Mouse (Mus musculus) stomach, embryonic 14.5 days (tissue): Measurements from ENCODE around the gene Meis1. TPM values are rescaled to one million over a fixed set of nuclear protein-coding genes. Genes with fewer than 3 reads are reported as not detected.

Source experiments
- ATAC-seq: fragments of 200-750 bp; cut with Nextera tagmentation; 2 replicates; pipeline ENCODE4 v1.8.0; 2017; ENCODE audit warnings: low read depth, moderate TSS enrichment; ENCODE audit not compliant: insufficient number of reproducible peaks, insufficient read depth, low FRiP score
- H3K27ac ChIP-seq: fragments of 300-500 bp; sonication (generic); 2 replicates; pipeline ENCODE4 v1.5.1; 2014; ENCODE audit warnings: mild to moderate bottlenecking, low read length, moderate library complexity, mixed read lengths
- H3K27me3 ChIP-seq: fragments of 300-500 bp; sonication (generic); 2 replicates; pipeline ENCODE4 v1.6.1; 2014; ENCODE audit warnings: low read length, control low read depth, mixed read lengths; ENCODE audit not compliant: control insufficient read depth, insufficient read depth
- H3K36me3 ChIP-seq: fragments of 300-500 bp; sonication (generic); 2 replicates; pipeline ENCODE4 v1.6.1; 2014; ENCODE audit warnings: mild to moderate bottlenecking, control low read depth, low read length, moderate library complexity, mixed read lengths; ENCODE audit not compliant: control insufficient read depth, insufficient read depth
- H3K4me1 ChIP-seq: fragments of 300-500 bp; sonication (generic); 2 replicates; pipeline ENCODE4 v1.6.1; 2014; ENCODE audit warnings: low read length, control low read depth, mixed read lengths; ENCODE audit not compliant: control insufficient read depth, insufficient read depth
- H3K4me2 ChIP-seq: fragments of 300-500 bp; sonication (generic); replicated peaks from 2 replicates; pipeline ENCODE4 v1.6.1; 2014; ENCODE audit warnings: low read depth, low read length, control low read depth
- H3K4me3 ChIP-seq: fragments of 300-500 bp; sonication (generic); 2 replicates; pipeline ENCODE4 v1.5.1; 2014; ENCODE audit warnings: low read depth, low read length, control low read depth
- H3K9ac ChIP-seq: fragments of 300-500 bp; sonication (generic); replicated peaks from 2 replicates; pipeline ENCODE4 v1.6.1; 2014; ENCODE audit warnings: low read depth, mild to moderate bottlenecking, control low read depth, low read length, moderate library complexity, mixed read lengths
- H3K9me3 ChIP-seq: fragments of 300-500 bp; sonication (generic); 2 replicates; pipeline ENCODE4 v1.6.1; 2016; ENCODE audit warnings: low read depth, low read length, control low read depth; ENCODE audit not compliant: control insufficient read depth
- WGBS: fragments of 180-500 bp; shearing (Covaris S2); extraction: QIAGEN DNeasy Blood & Tissue Kit; methylation state at CpG from one replicate; pipeline ENCODE4 v1.1.7; 2014; 5-methylcytosine and 5-hydroxymethylcytosine counted together
- polyA plus RNA-seq: library from polyadenylated mRNA; unstranded; fragments of >200 nt; fragmentation: Nextera tagmentation; extraction: Ambion mirVana; gene quantifications from 2 replicates; pipeline ENCODE4 v1.2.1, GENCODE M21; 2014

The Meis1 gene
- polyA plus RNA-seq, 1 experiment from 2014 or later = 155 TPM

- Histone ChIP-seq H3K4me1 (peaks cover 6% of the 10 kb centered on the region; the same call in 1 of the 2 replicates), H3K4me2 (no peak overlapping the region), H3K9ac (no peak overlapping the region), H3K9me3 (no peaks in the 10 kb centered on the region), H3K36me3 (peaks cover 70% of the 10 kb centered on the region), H3K27ac (no peak overlapping the region), H3K4me3 (no peak overlapping the region), H3K27me3 (no peaks in the 10 kb centered on the region)
- 69% methylated on average over 4 of the region's 4 CpGs for WGBS
- no peak for ATAC-seq
Observed at GRCm38 (mm10) chr11:18988637-18989263, 30.0 kb downstream of the Meis1 start.

GRCm38 (mm10) chr11:18983813-18984212, 35.0 kb downstream of the Meis1 start:
- peaks cover 18% of the 10 kb centered on the region for H3K4me1 ChIP-seq
- H3K4me2 ChIP-seq = no peak overlapping the region
- no peak for ATAC-seq
- no peak overlapping the region for H3K9ac ChIP-seq
- peaks cover 58% of the 10 kb centered on the region for H3K36me3 ChIP-seq
- WGBS = 79% methylated on average over 2 of the region's 2 CpGs
- no peak overlapping the region for H3K4me3 ChIP-seq
- H3K27me3 ChIP-seq = no peaks in the 10 kb centered on the region
- no peaks in the 10 kb centered on the region for H3K9me3 ChIP-seq
- no peak overlapping the region; the same call in 1 of the 2 replicates for H3K27ac ChIP-seq

DNA sequence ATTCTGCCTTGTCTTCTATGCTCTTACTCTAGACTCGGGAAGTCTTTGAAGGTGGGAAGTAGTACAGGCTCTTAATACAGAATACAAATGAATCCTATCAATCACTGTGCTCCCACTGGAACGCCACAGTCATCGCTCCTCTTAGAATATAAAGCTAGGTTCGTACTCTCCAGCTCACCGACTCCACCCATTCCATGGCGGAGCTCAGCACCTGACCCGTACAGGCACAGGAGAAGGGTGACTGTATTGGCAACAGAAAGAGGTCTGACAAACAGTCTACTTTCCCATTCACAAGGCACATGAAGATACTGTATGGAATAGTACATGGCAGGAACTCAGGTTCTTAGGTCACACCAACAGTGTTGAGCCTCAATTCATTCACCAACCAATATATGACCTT, 35.5 kb downstream of the Meis1 start:
- Histone ChIP-seq H3K27ac (no peak overlapping the region; the same call in 1 of the 2 replicates), H3K4me3 (no peak overlapping the region), H3K4me2 (no peak overlapping the region), H3K36me3 (peaks cover 54% of the 10 kb centered on the region), H3K9me3 (no peaks in the 10 kb centered on the region), H3K9ac (no peak overlapping the region), H3K4me1 (peaks cover 18% of the 10 kb centered on the region), H3K27me3 (no peaks in the 10 kb centered on the region)
- WGBS = 51% methylated on average over 7 of the region's 7 CpGs
- no peak for ATAC-seq

DNA sequence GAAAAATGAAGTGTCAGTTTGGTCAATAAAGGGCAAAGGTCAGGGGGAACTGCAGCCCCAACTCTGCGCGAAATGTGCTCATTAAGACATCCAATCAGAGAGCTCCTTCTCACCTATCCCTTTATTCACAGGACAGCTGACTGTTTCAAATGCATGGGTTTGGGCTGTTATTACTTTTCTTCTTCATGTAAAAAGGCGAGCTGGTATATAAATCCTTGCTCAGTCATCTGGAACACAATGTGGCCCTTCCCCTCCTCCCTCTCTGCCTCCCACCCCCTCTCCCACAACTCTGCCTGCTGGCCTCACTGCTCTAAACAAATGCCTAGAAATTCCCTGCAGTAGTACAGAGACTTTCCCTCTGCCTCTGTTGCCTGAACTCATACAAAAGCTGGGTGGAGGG, 36.5 kb downstream of the Meis1 start:
- no peak overlapping the region for H3K4me2 ChIP-seq
- H3K9me3 ChIP-seq = no peaks in the 10 kb centered on the region
- peaks cover 18% of the 10 kb centered on the region for H3K4me1 ChIP-seq
- no peak overlapping the region for H3K4me3 ChIP-seq
- H3K36me3 ChIP-seq = peaks cover 50% of the 10 kb centered on the region
- H3K27ac ChIP-seq = no peak overlapping the region
- WGBS = 23% methylated on average over 3 of the region's 3 CpGs
- no peak for ATAC-seq
- H3K9ac ChIP-seq = no peak overlapping the region
- H3K27me3 ChIP-seq = no peaks in the 10 kb centered on the region

DNA sequence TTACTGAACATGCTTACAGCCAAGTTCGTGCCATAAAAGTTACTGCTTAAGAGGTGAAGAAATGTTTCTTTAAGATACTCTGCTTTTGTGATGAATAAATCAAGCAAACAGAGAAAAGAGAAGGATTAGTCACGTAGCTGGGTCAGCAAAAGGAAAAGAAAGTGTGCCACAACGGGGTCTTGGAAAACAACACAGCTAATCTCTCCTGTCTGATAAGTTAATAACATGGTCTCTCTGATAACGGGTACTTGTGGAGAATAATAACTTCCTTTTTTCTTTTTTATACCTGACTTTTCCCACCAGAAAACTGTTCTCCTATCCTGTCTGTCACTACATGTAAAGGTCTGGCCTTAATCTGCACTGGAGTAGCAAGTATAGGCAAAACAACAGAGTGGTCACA, 37.4 kb downstream of the Meis1 start:
- no peak overlapping the region for H3K4me3 ChIP-seq
- H3K9me3 ChIP-seq = no peaks in the 10 kb centered on the region
- H3K4me1 ChIP-seq = peaks cover 18% of the 10 kb centered on the region
- ATAC-seq = no peak
- no peak overlapping the region for H3K9ac ChIP-seq
- H3K36me3 ChIP-seq = peaks cover 46% of the 10 kb centered on the region
- H3K27me3 ChIP-seq = no peaks in the 10 kb centered on the region
- no peak overlapping the region for H3K27ac ChIP-seq
- 31% methylated on average over 4 of the region's 4 CpGs for WGBS
- H3K4me2 ChIP-seq = no peak overlapping the region

- Histone ChIP-seq H3K27ac (no peak overlapping the region), H3K4me1 (peaks cover 18% of the 10 kb centered on the region), H3K4me3 (no peak overlapping the region), H3K9me3 (no peaks in the 10 kb centered on the region), H3K4me2 (no peak overlapping the region), H3K9ac (no peak overlapping the region), H3K36me3 (peaks cover 44% of the 10 kb centered on the region), H3K27me3 (no peaks in the 10 kb centered on the region)
- ATAC-seq = no peak
- 42% methylated on average over 5 of the region's 5 CpGs for WGBS
Observed at GRCm38 (mm10) chr11:18980615-18981014, 38.2 kb downstream of the Meis1 start.

DNA sequence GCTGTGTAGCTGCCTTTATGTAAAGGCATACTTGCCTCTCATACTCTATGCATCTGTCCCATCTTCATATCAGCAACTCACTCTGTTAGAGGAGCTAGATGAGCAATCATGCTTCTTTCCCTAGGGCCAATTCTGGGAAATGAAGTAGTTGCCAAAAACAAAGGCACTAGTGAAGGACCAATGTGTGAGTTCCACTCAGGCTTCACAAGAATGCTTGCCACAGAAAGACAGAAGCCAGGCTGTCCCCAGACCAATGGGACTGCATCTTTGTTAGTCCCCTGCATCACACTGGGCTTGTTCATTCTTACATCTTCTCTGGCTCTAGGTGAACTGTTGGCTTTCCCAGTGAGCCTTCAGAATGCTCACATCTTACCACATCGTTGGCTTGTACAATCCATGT, 43.7 kb downstream of the Meis1 start:
- no peak overlapping the region for H3K9ac ChIP-seq
- no peaks in the 10 kb centered on the region for H3K9me3 ChIP-seq
- H3K36me3 ChIP-seq = peaks cover 36% of the 10 kb centered on the region
- no peaks in the 10 kb centered on the region for H3K27me3 ChIP-seq
- no peak overlapping the region for H3K4me2 ChIP-seq
- WGBS = 91% methylated on average over 1 of the region's 1 CpGs
- H3K27ac ChIP-seq = no peak overlapping the region
- no peak overlapping the region for H3K4me3 ChIP-seq
- no peak for ATAC-seq
- peaks cover 10% of the 10 kb centered on the region; the same call in 1 of the 2 replicates for H3K4me1 ChIP-seq

- H3K9ac ChIP-seq = no peak overlapping the region
- H3K27ac ChIP-seq = no peak overlapping the region
- H3K27me3 ChIP-seq = no peaks in the 10 kb centered on the region
- no peaks in the 10 kb centered on the region for H3K9me3 ChIP-seq
- no peak overlapping the region for H3K4me2 ChIP-seq
- H3K4me1 ChIP-seq = peaks cover 10% of the 10 kb centered on the region; the same call in 1 of the 2 replicates
- no peak for ATAC-seq
- WGBS = 19% methylated on average over 3 of the region's 3 CpGs
- H3K4me3 ChIP-seq = no peak overlapping the region
- H3K36me3 ChIP-seq = peaks cover 38% of the 10 kb centered on the region
Observed at GRCm38 (mm10) chr11:18973808-18974207, 45.0 kb downstream of the Meis1 start.

- H3K36me3 ChIP-seq = peaks cover 39% of the 10 kb centered on the region
- H3K9me3 ChIP-seq = no peaks in the 10 kb centered on the region
- H3K4me1 ChIP-seq = peaks cover 10% of the 10 kb centered on the region; the same call in 1 of the 2 replicates
- H3K27ac ChIP-seq = no peak overlapping the region
- no peak for ATAC-seq
- H3K27me3 ChIP-seq = no peaks in the 10 kb centered on the region
- no peak overlapping the region for H3K4me2 ChIP-seq
- no peak overlapping the region for H3K4me3 ChIP-seq
- H3K9ac ChIP-seq = no peak overlapping the region
Observed at GRCm38 (mm10) chr11:18972968-18973367, 45.8 kb downstream of the Meis1 start.
